Mouse (Mus musculus): ENCODE measurements around the gene Supt20. TPM values are rescaled to one million over a fixed set of nuclear protein-coding genes. Genes with fewer than 3 reads are reported as not detected.

Gene Supt20
- polyA plus RNA-seq, 1 experiment from 2014 or later: 97.1 TPM

- Histone ChIP-seq H3K9me3 (ENCODE audit: control insufficient read depth, low read length) (no peaks in the 10 kb centered on the region), H3K4me1 (replicated peaks; ENCODE audit: control insufficient read depth, insufficient read depth, low read length) (no peaks in the 10 kb centered on the region), H3K27me3 (ENCODE audit: control insufficient read depth, insufficient read depth, low read depth, low read length) (no peaks in the 10 kb centered on the region), H3K4me2 (ENCODE audit: low read depth, low read length) (no peak overlapping the region), H3K4me3 (ENCODE audit: low read length) (no peak overlapping the region), H3K36me3 (ENCODE audit: control insufficient read depth, insufficient read depth, low read length) (no peaks in the 10 kb centered on the region), H3K9ac (ENCODE audit: low read length) (no peak overlapping the region), H3K27ac (ENCODE audit: low read length) (no peak overlapping the region)
- no peak for ATAC-seq (ENCODE audit: low read depth)
- WGBS: 61% methylated on average over 3 of the region's 3 CpGs
Observed at GRCm38 (mm10) chr3:54668141-54668540, 24.5 kb upstream of the Supt20 start.

GRCm38 (mm10) chr3:54668722-54669121 is 23.9 kb upstream of the Supt20 start:
- Histone ChIP-seq H3K27me3 (ENCODE audit: control insufficient read depth, insufficient read depth, low read depth, low read length) (no peaks in the 10 kb centered on the region), H3K9ac (ENCODE audit: low read length) (no peak overlapping the region), H3K36me3 (ENCODE audit: control insufficient read depth, insufficient read depth, low read length) (no peaks in the 10 kb centered on the region), H3K4me2 (ENCODE audit: low read depth, low read length) (no peak overlapping the region), H3K27ac (ENCODE audit: low read length) (no peak overlapping the region), H3K4me3 (ENCODE audit: low read length) (no peak overlapping the region), H3K4me1 (replicated peaks; ENCODE audit: control insufficient read depth, insufficient read depth, low read length) (no peaks in the 10 kb centered on the region), H3K9me3 (ENCODE audit: control insufficient read depth, low read length) (no peaks in the 10 kb centered on the region)
- 67% methylated on average over 6 of the region's 6 CpGs for WGBS
- ATAC-seq (ENCODE audit: low read depth): no peak

- WGBS: 74% methylated on average over 6 of the region's 6 CpGs
- ATAC-seq (ENCODE audit: low read depth): no peak
- Histone ChIP-seq H3K4me1 (replicated peaks; ENCODE audit: control insufficient read depth, insufficient read depth, low read length) (no peaks in the 10 kb centered on the region), H3K9ac (ENCODE audit: low read length) (no peak overlapping the region), H3K4me3 (ENCODE audit: low read length) (no peak overlapping the region), H3K4me2 (ENCODE audit: low read depth, low read length) (no peak overlapping the region), H3K36me3 (ENCODE audit: control insufficient read depth, insufficient read depth, low read length) (no peaks in the 10 kb centered on the region), H3K27ac (ENCODE audit: low read length) (no peak overlapping the region), H3K27me3 (ENCODE audit: control insufficient read depth, insufficient read depth, low read depth, low read length) (no peaks in the 10 kb centered on the region), H3K9me3 (ENCODE audit: control insufficient read depth, low read length) (no peaks in the 10 kb centered on the region)
Observed at GRCm38 (mm10) chr3:54669559-54669958, 23.0 kb upstream of the Supt20 start.

GRCm38 (mm10) chr3:54672111-54672510 is 20.5 kb upstream of the Supt20 start:
- 43% methylated on average over 3 of the region's 3 CpGs for WGBS
- ATAC-seq (ENCODE audit: low read depth): no peak

GRCm38 (mm10) chr3:54672557-54673529 is 19.8 kb upstream of the Supt20 start:
- no peak for ATAC-seq (ENCODE audit: low read depth)
- H3K9ac ChIP-seq (ENCODE audit: low read length): no peak overlapping the region
- H3K27ac ChIP-seq (ENCODE audit: low read length): no peak overlapping the region

More at GRCm38 (mm10) chr3:54672111-54672510, 20.5 kb upstream of the Supt20 start:
- H3K9me3 ChIP-seq (ENCODE audit: control insufficient read depth, low read length): no peaks in the 10 kb centered on the region
- no peak overlapping the region for H3K4me3 ChIP-seq (ENCODE audit: low read length)
- H3K27ac ChIP-seq (ENCODE audit: low read length): no peak overlapping the region
- H3K9ac ChIP-seq (ENCODE audit: low read length): no peak overlapping the region
- no peaks in the 10 kb centered on the region for H3K36me3 ChIP-seq (ENCODE audit: control insufficient read depth, insufficient read depth, low read length)
- H3K4me1 ChIP-seq (replicated peaks; ENCODE audit: control insufficient read depth, insufficient read depth, low read length): no peaks in the 10 kb centered on the region
- no peaks in the 10 kb centered on the region for H3K27me3 ChIP-seq (ENCODE audit: control insufficient read depth, insufficient read depth, low read depth, low read length)
- no peak overlapping the region for H3K4me2 ChIP-seq (ENCODE audit: low read depth, low read length)

GRCm38 (mm10) chr3:54676818-54677217 is 15.8 kb upstream of the Supt20 start:
- Histone ChIP-seq H3K4me1 (replicated peaks; ENCODE audit: control insufficient read depth, insufficient read depth, low read length) (no peaks in the 10 kb centered on the region), H3K27me3 (ENCODE audit: control insufficient read depth, insufficient read depth, low read depth, low read length) (no peaks in the 10 kb centered on the region), H3K27ac (ENCODE audit: low read length) (no peak overlapping the region), H3K9me3 (ENCODE audit: control insufficient read depth, low read length) (no peaks in the 10 kb centered on the region), H3K4me2 (ENCODE audit: low read depth, low read length) (no peak overlapping the region), H3K9ac (ENCODE audit: low read length) (no peak overlapping the region), H3K4me3 (ENCODE audit: low read length) (no peak overlapping the region), H3K36me3 (ENCODE audit: control insufficient read depth, insufficient read depth, low read length) (no peaks in the 10 kb centered on the region)
- ATAC-seq (ENCODE audit: low read depth): no peak
- WGBS: 78% methylated on average over 2 of the region's 2 CpGs

More at GRCm38 (mm10) chr3:54672557-54673529, 19.8 kb upstream of the Supt20 start:
- no peaks in the 10 kb centered on the region for H3K27me3 ChIP-seq (ENCODE audit: control insufficient read depth, insufficient read depth, low read depth, low read length)
- no peaks in the 10 kb centered on the region for H3K9me3 ChIP-seq (ENCODE audit: control insufficient read depth, low read length)
- WGBS: 37% methylated on average over 13 of the region's 13 CpGs
- no peaks in the 10 kb centered on the region for H3K4me1 ChIP-seq (replicated peaks; ENCODE audit: control insufficient read depth, insufficient read depth, low read length)
- no peaks in the 10 kb centered on the region for H3K36me3 ChIP-seq (ENCODE audit: control insufficient read depth, insufficient read depth, low read length)
- H3K4me2 ChIP-seq (ENCODE audit: low read depth, low read length): no peak overlapping the region
- H3K4me3 ChIP-seq (ENCODE audit: low read length): no peak overlapping the region

- Histone ChIP-seq H3K36me3 (ENCODE audit: control insufficient read depth, insufficient read depth, low read length) (no peaks in the 10 kb centered on the region), H3K9ac (ENCODE audit: low read length) (no peak overlapping the region), H3K27ac (ENCODE audit: low read length) (no peak overlapping the region), H3K4me2 (ENCODE audit: low read depth, low read length) (no peak overlapping the region), H3K4me1 (replicated peaks; ENCODE audit: control insufficient read depth, insufficient read depth, low read length) (no peaks in the 10 kb centered on the region), H3K4me3 (ENCODE audit: low read length) (no peak overlapping the region), H3K9me3 (ENCODE audit: control insufficient read depth, low read length) (no peaks in the 10 kb centered on the region), H3K27me3 (ENCODE audit: control insufficient read depth, insufficient read depth, low read depth, low read length) (no peaks in the 10 kb centered on the region; the same call in 1 of the 2 replicates)
- ATAC-seq (ENCODE audit: low read depth): no peak
- 47% methylated on average over 6 of the region's 6 CpGs for WGBS
Observed at GRCm38 (mm10) chr3:54681310-54682204, 11.1 kb upstream of the Supt20 start.

- H3K4me2 ChIP-seq (ENCODE audit: low read depth, low read length): no peak overlapping the region
- H3K27ac ChIP-seq (ENCODE audit: low read length): no peak overlapping the region
- no peaks in the 10 kb centered on the region for H3K4me1 ChIP-seq (replicated peaks; ENCODE audit: control insufficient read depth, insufficient read depth, low read length)
- no peaks in the 10 kb centered on the region; the same call in 1 of the 2 replicates for H3K27me3 ChIP-seq (ENCODE audit: control insufficient read depth, insufficient read depth, low read depth, low read length)
- no peaks in the 10 kb centered on the region for H3K9me3 ChIP-seq (ENCODE audit: control insufficient read depth, low read length)
- no peak overlapping the region for H3K9ac ChIP-seq (ENCODE audit: low read length)
- WGBS: 87% methylated on average over 3 of the region's 3 CpGs
- no peak overlapping the region for H3K4me3 ChIP-seq (ENCODE audit: low read length)
- no peak for ATAC-seq (ENCODE audit: low read depth)
- H3K36me3 ChIP-seq (ENCODE audit: control insufficient read depth, insufficient read depth, low read length): no peaks in the 10 kb centered on the region
Observed at GRCm38 (mm10) chr3:54685202-54685601, 7.4 kb upstream of the Supt20 start.

- Histone ChIP-seq H3K27ac (ENCODE audit: low read length) (no peak overlapping the region), H3K4me1 (replicated peaks; ENCODE audit: control insufficient read depth, insufficient read depth, low read length) (no peaks in the 10 kb centered on the region), H3K4me3 (ENCODE audit: low read length) (no peak overlapping the region), H3K4me2 (ENCODE audit: low read depth, low read length) (no peak overlapping the region), H3K9ac (ENCODE audit: low read length) (no peak overlapping the region), H3K36me3 (ENCODE audit: control insufficient read depth, insufficient read depth, low read length) (no peaks in the 10 kb centered on the region), H3K27me3 (ENCODE audit: control insufficient read depth, insufficient read depth, low read depth, low read length) (no peaks in the 10 kb centered on the region; the same call in 1 of the 2 replicates), H3K9me3 (ENCODE audit: control insufficient read depth, low read length) (no peaks in the 10 kb centered on the region)
- ATAC-seq (ENCODE audit: low read depth): no peak
- 46% methylated on average over 2 of the region's 2 CpGs for WGBS
Observed at GRCm38 (mm10) chr3:54687245-54687644, 5.4 kb upstream of the Supt20 start.

All from lung, embryonic 16.5 days (tissue).